Mouse (Mus musculus): ENCODE data around the gene Mbd5.

DNA sequence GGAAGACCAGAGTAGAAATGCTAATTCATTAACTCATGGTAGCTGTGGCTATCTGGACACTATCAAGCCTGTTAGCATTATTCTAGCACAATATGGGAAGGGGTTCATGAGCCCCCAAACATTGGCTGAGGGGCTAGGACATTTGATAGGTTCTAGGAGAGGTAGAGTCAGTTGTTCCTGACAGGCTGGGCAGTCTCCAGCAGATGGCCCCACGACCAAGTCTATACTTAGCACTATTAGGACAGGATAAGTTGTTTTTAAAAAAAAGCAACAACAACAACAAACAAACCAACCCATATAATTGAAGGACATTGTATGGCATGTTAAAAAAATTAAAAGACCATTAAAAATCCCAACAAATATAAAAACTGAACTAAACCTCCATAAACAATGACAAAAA is 35.1 kb upstream of the Mbd5 start:
- no peak for TF ChIP-seq POLR2A (IDR thresholded peaks at IDR 0.05; ENCODE audit: control insufficient read depth, low read depth, low read length)
- no peak for TF ChIP-seq CTCF (IDR thresholded peaks at IDR 0.05; ENCODE audit: control insufficient read depth, insufficient read depth, insufficient replicate concordance, low read depth, low read length)

All from testis, adult 2 months (tissue).